Mouse (Mus musculus) adrenal gland, adult 18-20 months (tissue): Measurements from ENCODE around the gene Lamc3. TPM values are rescaled to one million over a fixed set of nuclear protein-coding genes. Genes with fewer than 3 reads are reported as not detected.

Source experiments
- DNase-seq, 2 experiments: peaks; one replicate each; pipeline ENCODE4 v3.0.0; 2021 to 2022; ENCODE audit warnings: low spot score in 2 of 2
- total RNA-seq, 2 experiments: library from RNA; stranded (reverse); gene quantifications; 1 replicate in 1 of 2; 2 replicates in 1 of 2; pipeline ENCODE4 v1.2.3; 2021

Lamc3 gene
- total RNA-seq, 2 experiments from 2014 or later: 14.3 to 15.4 TPM

GRCm38 (mm10) chr2:31929664-31930063 lies 42.6 kb downstream of the Lamc3 start:
- no peak for DNase-seq

GRCm38 (mm10) chr2:31934551-31934950 lies 47.5 kb downstream of the Lamc3 start:
- DNase-seq: no peak

GRCm38 (mm10) chr2:31935054-31935453 lies 48.0 kb downstream of the Lamc3 start:
- DNase-seq: no peak

GRCm38 (mm10) chr2:31938298-31938697 lies 51.2 kb downstream of the Lamc3 start:
- no peak for DNase-seq

GRCm38 (mm10) chr2:31943011-31943410 lies 55.9 kb downstream of the Lamc3 start:
- no peak for DNase-seq

GRCm38 (mm10) chr2:31945580-31945979 lies 58.5 kb downstream of the Lamc3 start:
- DNase-seq: no peak

GRCm38 (mm10) chr2:31948392-31948791 lies 61.3 kb downstream of the Lamc3 start:
- DNase-seq: no peak

- no peak for DNase-seq
Observed at GRCm38 (mm10) chr2:31948801-31949200, 61.7 kb downstream of the Lamc3 start.

GRCm38 (mm10) chr2:31950058-31950871 lies 63.2 kb downstream of the Lamc3 start, which contains the start of gene Aif1l:
Gene Aif1l, plus strand, starts transcription at chr2:31950139.
- peak; percentile 43 to 59 for DNase-seq

GRCm38 (mm10) chr2:31950966-31951365 lies 63.9 kb downstream of the Lamc3 start:
- no peak for DNase-seq

- no peak for DNase-seq
Observed at GRCm38 (mm10) chr2:31952236-31952635, 65.1 kb downstream of the Lamc3 start.

GRCm38 (mm10) chr2:31952725-31953124 lies 65.6 kb downstream of the Lamc3 start:
- no peak for DNase-seq

- DNase-seq: no peak
Observed at GRCm38 (mm10) chr2:31953687-31954086, 66.6 kb downstream of the Lamc3 start.

GRCm38 (mm10) chr2:31954779-31955181 lies 67.7 kb downstream of the Lamc3 start:
- DNase-seq: peak; percentile 26 to 28

GRCm38 (mm10) chr2:31955686-31956085 lies 68.6 kb downstream of the Lamc3 start:
- no peak for DNase-seq

GRCm38 (mm10) chr2:31957211-31957610 lies 70.1 kb downstream of the Lamc3 start:
- DNase-seq: no peak

GRCm38 (mm10) chr2:31960986-31961385 lies 73.9 kb downstream of the Lamc3 start:
- DNase-seq: no peak

- DNase-seq: no peak
Observed at GRCm38 (mm10) chr2:31961791-31962222, 74.7 kb downstream of the Lamc3 start.

GRCm38 (mm10) chr2:31962501-31963224 lies 75.6 kb downstream of the Lamc3 start:
- DNase-seq: no peak

- no peak for DNase-seq
Observed at GRCm38 (mm10) chr2:31963491-31963890, 76.4 kb downstream of the Lamc3 start.

GRCm38 (mm10) chr2:31964191-31964590 lies 77.1 kb downstream of the Lamc3 start:
- no peak for DNase-seq

GRCm38 (mm10) chr2:31965110-31965509 lies 78.0 kb downstream of the Lamc3 start:
- peak in 1 of 2 experiments; percentile 43 for DNase-seq
